Mouse (Mus musculus): ENCODE results near the gene Rhbdl3. TPM values are rescaled to one million over a fixed set of nuclear protein-coding genes. Genes with fewer than 3 reads are reported as not detected.

The Rhbdl3 gene
- polyA plus RNA-seq (2014; fragmentation: Nextera tagmentation; extraction: Ambion mirVana), result 10.9 and 11.8 TPM in 2 replicates

DNA sequence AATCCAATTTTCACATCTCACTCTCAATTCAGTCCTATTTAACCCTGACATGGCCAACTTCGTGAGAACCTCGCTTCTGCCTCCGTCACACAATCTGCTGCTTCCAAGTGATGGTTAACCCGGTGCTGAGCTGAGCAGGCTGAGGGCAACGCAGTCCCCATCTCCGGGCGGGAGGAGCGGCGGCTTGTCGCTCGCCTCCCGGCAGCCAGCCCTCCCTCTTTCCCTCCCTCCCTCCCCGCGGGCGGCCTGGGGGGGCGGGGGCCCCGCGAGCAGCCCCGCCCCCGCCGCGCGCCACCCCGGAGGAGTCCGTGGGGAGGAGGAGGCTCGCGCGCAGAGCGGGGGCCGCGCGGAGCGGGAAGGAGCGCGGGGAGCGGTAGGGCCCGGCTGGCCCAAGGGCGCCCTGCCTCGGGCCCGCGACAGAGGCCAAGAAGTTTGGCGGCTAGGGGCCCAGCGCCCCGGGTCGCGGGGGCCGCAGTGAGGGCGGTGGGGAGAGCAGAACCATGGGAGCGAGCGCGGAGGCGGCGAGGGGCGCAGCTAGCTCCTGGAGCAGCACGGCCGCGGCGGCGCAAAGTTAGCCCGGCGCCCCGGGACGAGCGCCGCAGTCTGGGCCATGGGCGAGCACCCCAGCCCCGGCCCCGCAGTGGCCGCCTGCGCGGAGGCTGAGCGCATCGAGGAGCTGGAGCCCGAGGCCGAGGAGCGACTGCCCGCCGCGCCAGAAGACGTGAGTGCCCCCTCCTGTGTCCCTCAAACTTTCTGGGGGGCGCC lies at the start of gene Rhbdl3:
Gene Rhbdl3 (plus strand): TSS at position 362 of the 765 bp plus-strand sequence.
- no peaks in the 10 kb centered on the region for H3K9me3 ChIP-seq (replicated peaks; ENCODE audit: control insufficient read depth, low read length)
- DNase-seq (ENCODE audit: low spot score), result peak; percentile 79
- WGBS, result under 1% methylated on average over 72 of the region's 81 CpGs
- 0 out of 2 replicates have a peak, but pooled peaks cover 8% of the 10 kb centered on the region for H3K36me3 ChIP-seq (ENCODE audit: control insufficient read depth, insufficient read depth, low read length)
- ATAC-seq, result peak; percentile 65
- peak within 1 kb of the TSS; percentile 86 for H3K27ac ChIP-seq (ENCODE audit: low read depth, low read length)
- H3K9ac ChIP-seq (ENCODE audit: low read length), result peak within 1 kb of the TSS; percentile 86
- no peaks in the 10 kb centered on the region for H3K27me3 ChIP-seq (replicated peaks; ENCODE audit: control insufficient read depth, insufficient read depth, low read length)
- H3K4me3 ChIP-seq (ENCODE audit: low read depth, low read length), result peak within 1 kb of the TSS; percentile 75
- peak within 1 kb of the TSS; percentile 92 for H3K4me2 ChIP-seq (ENCODE audit: low read length)
- peaks cover 25% of the 10 kb centered on the region for H3K4me1 ChIP-seq (ENCODE audit: control insufficient read depth, insufficient read depth, low read length)

DNA sequence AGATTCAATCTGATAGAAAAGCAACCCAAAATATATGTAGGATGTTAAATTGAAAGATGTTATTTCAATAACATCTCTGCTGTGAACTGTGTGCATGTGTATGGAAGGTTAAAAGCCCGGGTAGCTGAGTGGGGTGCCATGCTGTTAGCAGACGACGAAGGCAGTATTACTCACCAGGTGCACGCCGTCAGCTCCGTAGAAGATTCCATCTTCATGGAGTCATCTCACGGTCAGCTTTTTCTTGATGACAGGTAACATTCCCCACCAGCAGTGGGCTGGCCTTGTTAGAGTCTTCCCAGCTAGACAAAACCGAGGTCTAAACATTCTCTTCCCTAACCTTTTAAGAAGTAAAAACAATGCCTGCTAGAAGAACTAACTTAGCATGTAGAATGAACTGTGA lies 36.6 kb upstream of the Rhbdl3 start:
- H3K27ac ChIP-seq (ENCODE audit: low read depth, low read length), result no peak overlapping the region
- DNase-seq (ENCODE audit: low spot score), result no peak

DNA sequence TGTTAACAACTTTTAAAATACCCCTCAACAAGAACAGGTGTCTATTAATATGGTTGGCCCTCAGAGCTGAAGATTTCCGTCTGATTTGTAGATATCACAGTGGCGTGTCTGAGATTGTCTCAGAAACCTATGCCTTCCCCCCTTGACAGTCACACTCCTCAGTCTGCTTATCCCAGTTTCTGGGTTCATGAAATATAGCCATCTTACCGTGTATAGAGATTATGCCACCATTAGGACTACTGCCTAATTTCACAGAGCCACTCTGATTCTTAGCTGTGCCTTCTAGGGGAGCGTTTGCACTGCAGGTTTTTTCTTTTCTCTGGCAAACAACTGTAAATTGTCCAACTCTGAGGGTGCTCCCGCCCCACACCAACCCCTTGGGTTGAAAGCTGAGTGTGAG lies 29.6 kb upstream of the Rhbdl3 start:
- no peaks in the 10 kb centered on the region for H3K4me1 ChIP-seq (ENCODE audit: control insufficient read depth, insufficient read depth, low read length)
- no peaks in the 10 kb centered on the region for H3K9me3 ChIP-seq (replicated peaks; ENCODE audit: control insufficient read depth, low read length)
- H3K27ac ChIP-seq (ENCODE audit: low read depth, low read length), result no peak overlapping the region
- peaks cover 12% of the 10 kb centered on the region for H3K36me3 ChIP-seq (ENCODE audit: control insufficient read depth, insufficient read depth, low read length)
- ATAC-seq (no peak), DNase-seq (ENCODE audit: low spot score) (no peak)
- no peak overlapping the region for H3K4me3 ChIP-seq (ENCODE audit: low read depth, low read length)
- no peaks in the 10 kb centered on the region for H3K27me3 ChIP-seq (replicated peaks; ENCODE audit: control insufficient read depth, insufficient read depth, low read length)
- H3K9ac ChIP-seq (ENCODE audit: low read length), result no peak overlapping the region
- WGBS, result 91% methylated on average over 5 of the region's 5 CpGs
- H3K4me2 ChIP-seq (ENCODE audit: low read length), result no peak overlapping the region

More for the DNA sequence above, 36.6 kb upstream of the Rhbdl3 start:
- H3K4me1 ChIP-seq (ENCODE audit: control insufficient read depth, insufficient read depth, low read length), result no peaks in the 10 kb centered on the region
- peaks cover 55% of the 10 kb centered on the region for H3K36me3 ChIP-seq (ENCODE audit: control insufficient read depth, insufficient read depth, low read length)
- ATAC-seq, result no peak
- 94% methylated on average over 8 of the region's 8 CpGs for WGBS
- H3K4me2 ChIP-seq (ENCODE audit: low read length), result no peak overlapping the region
- no peaks in the 10 kb centered on the region for H3K27me3 ChIP-seq (replicated peaks; ENCODE audit: control insufficient read depth, insufficient read depth, low read length)
- no peak overlapping the region for H3K4me3 ChIP-seq (ENCODE audit: low read depth, low read length)
- H3K9me3 ChIP-seq (replicated peaks; ENCODE audit: control insufficient read depth, low read length), result no peaks in the 10 kb centered on the region
- H3K9ac ChIP-seq (ENCODE audit: low read length), result no peak overlapping the region

- H3K4me1 ChIP-seq (ENCODE audit: control insufficient read depth, insufficient read depth, low read length), result no peaks in the 10 kb centered on the region
- H3K27me3 ChIP-seq (replicated peaks; ENCODE audit: control insufficient read depth, insufficient read depth, low read length), result no peaks in the 10 kb centered on the region
- H3K36me3 ChIP-seq (ENCODE audit: control insufficient read depth, insufficient read depth, low read length), result no peaks in the 10 kb centered on the region
- H3K27ac ChIP-seq (ENCODE audit: low read depth, low read length), result no peak overlapping the region
- ATAC-seq, result no peak
- 69% methylated on average over 3 of the region's 3 CpGs for WGBS
- no peaks in the 10 kb centered on the region for H3K9me3 ChIP-seq (replicated peaks; ENCODE audit: control insufficient read depth, low read length)
- DNase-seq (ENCODE audit: low spot score), result no peak
- H3K4me3 ChIP-seq (ENCODE audit: low read depth, low read length), result no peak overlapping the region
- H3K9ac ChIP-seq (ENCODE audit: low read length), result no peak overlapping the region
- H3K4me2 ChIP-seq (ENCODE audit: low read length), result no peak overlapping the region
These were observed 25.7 kb upstream of the Rhbdl3 start for GRCm38 (mm10) chr11:80275011-80275410.

GRCm38 (mm10) chr11:80278054-80278453 lies 22.7 kb upstream of the Rhbdl3 start:
- H3K4me3 ChIP-seq (ENCODE audit: low read depth, low read length), result no peak overlapping the region
- WGBS, result 65% methylated on average over 2 of the region's 2 CpGs
- H3K27me3 ChIP-seq (replicated peaks; ENCODE audit: control insufficient read depth, insufficient read depth, low read length), result no peaks in the 10 kb centered on the region
- no peaks in the 10 kb centered on the region for H3K36me3 ChIP-seq (ENCODE audit: control insufficient read depth, insufficient read depth, low read length)
- DNase-seq (ENCODE audit: low spot score) (no peak), ATAC-seq (no peak)
- no peaks in the 10 kb centered on the region for H3K4me1 ChIP-seq (ENCODE audit: control insufficient read depth, insufficient read depth, low read length)
- H3K9me3 ChIP-seq (replicated peaks; ENCODE audit: control insufficient read depth, low read length), result no peaks in the 10 kb centered on the region
- H3K4me2 ChIP-seq (ENCODE audit: low read length), result no peak overlapping the region
- H3K9ac ChIP-seq (ENCODE audit: low read length), result no peak overlapping the region
- no peak overlapping the region for H3K27ac ChIP-seq (ENCODE audit: low read depth, low read length)

- WGBS, result 80% methylated on average over 3 of the region's 3 CpGs
- DNase-seq (ENCODE audit: low spot score), result no peak
- no peak for ATAC-seq
These were observed 16.9 kb upstream of the Rhbdl3 start for GRCm38 (mm10) chr11:80283786-80284185.

GRCm38 (mm10) chr11:80284641-80285040 lies 16.1 kb upstream of the Rhbdl3 start:
- Histone ChIP-seq H3K9me3 (replicated peaks; ENCODE audit: control insufficient read depth, low read length) (no peaks in the 10 kb centered on the region), H3K27me3 (replicated peaks; ENCODE audit: control insufficient read depth, insufficient read depth, low read length) (no peaks in the 10 kb centered on the region), H3K27ac (ENCODE audit: low read depth, low read length) (no peak overlapping the region), H3K4me1 (ENCODE audit: control insufficient read depth, insufficient read depth, low read length) (peaks cover 4% of the 10 kb centered on the region; the same call in 1 of the 2 replicates), H3K4me2 (ENCODE audit: low read length) (no peak overlapping the region), H3K36me3 (ENCODE audit: control insufficient read depth, insufficient read depth, low read length) (no peaks in the 10 kb centered on the region), H3K4me3 (ENCODE audit: low read depth, low read length) (no peak overlapping the region), H3K9ac (ENCODE audit: low read length) (no peak overlapping the region)
- WGBS, result 69% methylated on average over 6 of the region's 6 CpGs
- DNase-seq (ENCODE audit: low spot score) (no peak), ATAC-seq (no peak)

More at GRCm38 (mm10) chr11:80283786-80284185, 16.9 kb upstream of the Rhbdl3 start:
- Histone ChIP-seq H3K4me2 (ENCODE audit: low read length) (no peak overlapping the region), H3K27ac (ENCODE audit: low read depth, low read length) (no peak overlapping the region), H3K36me3 (ENCODE audit: control insufficient read depth, insufficient read depth, low read length) (no peaks in the 10 kb centered on the region), H3K4me3 (ENCODE audit: low read depth, low read length) (no peak overlapping the region), H3K4me1 (ENCODE audit: control insufficient read depth, insufficient read depth, low read length) (no peaks in the 10 kb centered on the region), H3K27me3 (replicated peaks; ENCODE audit: control insufficient read depth, insufficient read depth, low read length) (no peaks in the 10 kb centered on the region), H3K9me3 (replicated peaks; ENCODE audit: control insufficient read depth, low read length) (no peaks in the 10 kb centered on the region), H3K9ac (ENCODE audit: low read length) (no peak overlapping the region)

DNA sequence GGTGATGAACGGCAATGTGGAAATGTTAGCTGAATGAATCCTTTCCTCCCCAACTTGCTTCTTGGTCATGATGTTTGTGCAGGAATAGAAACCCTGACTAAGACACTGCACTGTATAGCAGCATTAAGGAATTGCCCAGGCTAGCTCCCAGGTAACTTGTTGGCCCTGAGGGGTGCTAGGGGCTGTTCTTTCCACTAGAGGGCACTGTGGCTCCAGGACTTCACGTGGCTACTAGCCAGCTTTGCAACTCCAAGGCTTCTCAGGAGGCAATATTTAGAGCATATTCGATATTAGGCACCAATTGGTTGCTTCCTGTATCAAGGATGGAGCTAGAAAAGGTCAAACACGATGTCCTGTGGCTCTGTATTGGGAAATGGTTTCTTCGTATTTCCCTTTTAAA lies 13.6 kb upstream of the Rhbdl3 start:
- Histone ChIP-seq H3K27ac (ENCODE audit: low read depth, low read length) (no peak overlapping the region), H3K4me2 (ENCODE audit: low read length) (no peak overlapping the region), H3K9me3 (replicated peaks; ENCODE audit: control insufficient read depth, low read length) (no peaks in the 10 kb centered on the region), H3K9ac (ENCODE audit: low read length) (no peak overlapping the region), H3K4me1 (ENCODE audit: control insufficient read depth, insufficient read depth, low read length) (peaks cover 5% of the 10 kb centered on the region; the same call in 1 of the 2 replicates), H3K36me3 (ENCODE audit: control insufficient read depth, insufficient read depth, low read length) (no peaks in the 10 kb centered on the region), H3K27me3 (replicated peaks; ENCODE audit: control insufficient read depth, insufficient read depth, low read length) (no peaks in the 10 kb centered on the region), H3K4me3 (ENCODE audit: low read depth, low read length) (no peak overlapping the region)
- DNase-seq (ENCODE audit: low spot score), result peak; percentile 87
- 0 out of 2 replicates have a peak, but pooled peaks have one; percentile 45 for ATAC-seq
- WGBS, result 16% methylated on average over 5 of the region's 5 CpGs
